Mouse (Mus musculus): Measurements from ENCODE around the gene Il11.

GRCm38 (mm10) chr7:4746326-4746980 is 36.2 kb downstream of the Il11 start:
- TF ChIP-seq POLR2A (IDR thresholded peaks at IDR 0.05; ENCODE audit: control insufficient read depth, low read depth, low read length) = no peak
- TF ChIP-seq CTCF (IDR thresholded peaks at IDR 0.05; ENCODE audit: control insufficient read depth, insufficient read depth, insufficient replicate concordance, low read depth, low read length) = no peak

All from testis, adult 2 months (tissue).